Mouse (Mus musculus) midbrain, embryonic 15.5 days (tissue): ENCODE results near the gene Sigirr. TPM values are rescaled to one million over a fixed set of nuclear protein-coding genes. Genes with fewer than 3 reads are reported as not detected.

ENCODE experiments used
- polyA plus RNA-seq: library from polyadenylated mRNA; unstranded; fragments of >200 nt; fragmentation: Nextera tagmentation; extraction: Ambion mirVana; gene quantifications from 2 replicates; pipeline ENCODE4 v1.2.1, GENCODE M21; 2015

Gene Sigirr
- polyA plus RNA-seq, 1 experiment from 2014 or later = 2.3 TPM

Other genes starting within 250 kb of the Sigirr start
- 0.23 and 0.36 TPM in 2 replicates for gene Gm45785, start 244.2 kb downstream of the Sigirr start, polyA plus RNA-seq
- 110 and 111 TPM in 2 replicates for gene Ric8a, start 243.6 kb downstream of the Sigirr start, polyA plus RNA-seq
- 41.1 and 46.2 TPM in 2 replicates for gene Bet1l, start 243.0 kb downstream of the Sigirr start, polyA plus RNA-seq
- 279 and 282 TPM in 2 replicates for gene Psmd13, start 218.6 kb downstream of the Sigirr start, polyA plus RNA-seq
- gene Sirt3, start 218.3 kb downstream of the Sigirr start, polyA plus RNA-seq = 54.0 and 55.5 TPM in 2 replicates
- gene Cox8b, start 200.1 kb downstream of the Sigirr start, polyA plus RNA-seq = not detected in 2 replicates
- 0.56 and 0.63 TPM in 2 replicates for gene Nlrp6, start 179.7 kb downstream of the Sigirr start, polyA plus RNA-seq
- gene Pgghg, start 159.2 kb downstream of the Sigirr start, polyA plus RNA-seq = 6.2 and 8.4 TPM in 2 replicates
- 0.65 and 1.1 TPM in 2 replicates for gene Ifitm5, start 150.3 kb downstream of the Sigirr start, polyA plus RNA-seq
- gene Gm45717, start 144.6 kb downstream of the Sigirr start, polyA plus RNA-seq = not detected in 2 replicates
- 135 and 145 TPM in 2 replicates for gene Ifitm2, start 144.6 kb downstream of the Sigirr start, polyA plus RNA-seq
- gene Ifitm1, start 133.4 kb downstream of the Sigirr start, polyA plus RNA-seq = 14.9 and 18.8 TPM in 2 replicates
- gene Ifitm3, start 89.8 kb downstream of the Sigirr start, polyA plus RNA-seq = 40.9 and 59.9 TPM in 2 replicates
- gene Ifitm6, start 82.6 kb downstream of the Sigirr start, polyA plus RNA-seq = 0.99 and 1.4 TPM in 2 replicates
- gene Gm17387, start 71.4 kb downstream of the Sigirr start, polyA plus RNA-seq = not detected in 2 replicates
- gene B4galnt4, start 39.5 kb downstream of the Sigirr start, polyA plus RNA-seq = 59.2 and 64.1 TPM in 2 replicates
- gene Pkp3, start 22.4 kb downstream of the Sigirr start, polyA plus RNA-seq = 0.84 TPM in 1 of 2 replicates, not detected in the other
- 0.36 and 0.42 TPM in 2 replicates for gene Ano9, start 17.2 kb upstream of the Sigirr start, polyA plus RNA-seq
- gene Ptdss2, start 21.8 kb upstream of the Sigirr start, polyA plus RNA-seq = 83.3 and 86.2 TPM in 2 replicates
- gene Rnh1, start 72.3 kb upstream of the Sigirr start, polyA plus RNA-seq = 40.6 and 44.4 TPM in 2 replicates
- 181 and 195 TPM in 2 replicates for gene Hras, start 93.4 kb upstream of the Sigirr start, polyA plus RNA-seq
- 12.8 and 13.8 TPM in 2 replicates for gene Lrrc56, start 93.6 kb upstream of the Sigirr start, polyA plus RNA-seq
- gene Lmntd2, start 113.5 kb upstream of the Sigirr start, polyA plus RNA-seq = 0.87 and 1.4 TPM in 2 replicates
- gene Rassf7, start 115.3 kb upstream of the Sigirr start, polyA plus RNA-seq = 24.0 and 26.3 TPM in 2 replicates
- gene Phrf1, start 128.2 kb upstream of the Sigirr start, polyA plus RNA-seq = 77.3 and 85.7 TPM in 2 replicates
- gene Irf7, start 165.9 kb upstream of the Sigirr start, polyA plus RNA-seq = 2.1 and 4.2 TPM in 2 replicates
- not detected in 2 replicates for gene Cdhr5, start 176.2 kb upstream of the Sigirr start, polyA plus RNA-seq
- 1.6 and 1.8 TPM in 2 replicates for gene Sct, start 178.6 kb upstream of the Sigirr start, polyA plus RNA-seq
- gene Drd4, start 191.4 kb upstream of the Sigirr start, polyA plus RNA-seq = 0.74 and 0.96 TPM in 2 replicates
- gene Deaf1, start 227.1 kb upstream of the Sigirr start, polyA plus RNA-seq = 224 and 234 TPM in 2 replicates
- gene Tmem80, start 227.2 kb upstream of the Sigirr start, polyA plus RNA-seq = 63.0 and 63.3 TPM in 2 replicates
- gene Eps8l2, start 238.3 kb upstream of the Sigirr start, polyA plus RNA-seq = 0.49 and 0.66 TPM in 2 replicates